Mouse (Mus musculus) MEL (cell line): ENCODE measurements around the gene Ifnar2.

Source experiments
- CHD2 ChIP-seq: IDR thresholded peaks from 2 replicates; pipeline ENCODE4 v1.6.1; 2011; ENCODE audit warnings: low read length, improper control_type of control experiment
- CTCF ChIP-seq, 3 experiments: IDR thresholded peaks in 2 of 3; conservative IDR thresholded peaks in 1 of 3; 2 replicates each; pipeline ENCODE4 v1.5.1; 2011 to 2012; ENCODE audit warnings: low read length in 3 of 3, low read depth in 2 of 3, mild to moderate bottlenecking in 2 of 3, improper control_type of control experiment in 1 of 3, inconsistent platforms in 1 of 3, mixed read lengths in 1 of 3, moderate library complexity in 1 of 3; ENCODE audit not compliant: control insufficient read depth in 1 of 3, insufficient read depth in 1 of 3, poor library complexity in 1 of 3, severe bottlenecking in 1 of 3
- E2F4 ChIP-seq: IDR thresholded peaks from 2 replicates; pipeline ENCODE4 v1.6.1; 2011; ENCODE audit warnings: low read depth, low read length, improper control_type of control experiment, borderline replicate concordance
- ETS1 ChIP-seq: IDR thresholded peaks from 2 replicates; pipeline ENCODE4 v1.6.1; 2012; ENCODE audit warnings: low read depth, mild to moderate bottlenecking, inconsistent platforms, low read length, improper control_type of control experiment, moderate library complexity
- TBP ChIP-seq: IDR thresholded peaks from 2 replicates; pipeline ENCODE4 v1.8.0; 2011; ENCODE audit warnings: low read depth, low read length, improper control_type of control experiment
- ZC3H11A ChIP-seq: IDR thresholded peaks from 2 replicates; pipeline ENCODE4 v1.6.1; 2012; ENCODE audit warnings: low read depth, mild to moderate bottlenecking, inconsistent platforms, low read length, improper control_type of control experiment

DNA sequence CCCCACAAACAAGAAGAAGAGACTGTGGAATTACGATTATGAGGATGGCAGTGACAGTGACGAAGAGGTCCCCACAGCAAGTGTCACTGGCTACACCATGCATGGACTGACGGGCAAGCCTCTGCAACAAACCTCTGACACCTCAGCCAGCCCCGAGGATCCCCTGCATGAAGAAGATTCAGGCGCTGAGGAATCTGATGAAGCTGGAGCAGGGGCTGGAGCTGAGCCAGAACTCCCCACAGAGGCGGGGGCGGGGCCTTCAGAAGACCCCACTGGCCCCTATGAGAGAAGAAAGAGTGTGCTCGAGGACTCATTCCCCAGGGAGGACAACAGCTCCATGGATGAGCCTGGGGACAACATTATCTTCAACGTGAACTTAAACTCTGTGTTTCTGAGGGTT lies 31.2 kb downstream of the Ifnar2 start:
- TF ChIP-seq ZC3H11A (no peak), E2F4 (no peak), CTCF (IDR thresholded peaks at IDR 0.05 in 2 of 3, conservative IDR thresholded peaks at IDR 0.05 in 1 of 3; ENCODE audit: control insufficient read depth in 1 of 3, insufficient read depth in 1 of 3, low read depth in 2 of 3, low read length in 3 of 3, poor library complexity in 1 of 3, severe bottlenecking in 1 of 3) (no peak), CHD2 (no peak), TBP (no peak), ETS1 (no peak)
